Mouse (Mus musculus) spleen, adult 2 months (tissue): ENCODE measurements around the gene Rhbdl3.

Experiments used
- CTCF ChIP-seq: fragments of 200-500 bp; IDR thresholded peaks from 2 replicates; pipeline ENCODE4 v1.5.1; 2011; ENCODE audit warnings: mild to moderate bottlenecking, inconsistent platforms; ENCODE audit not compliant: insufficient read depth, insufficient read length, insufficient replicate concordance; ENCODE audit errors: extremely low read depth
- POLR2A ChIP-seq: fragments of 200-500 bp; IDR thresholded peaks from 2 replicates; pipeline ENCODE4 v1.6.1; 2011; ENCODE audit warnings: low read depth, low read length, inconsistent platforms

GRCm38 (mm10) chr11:80386790-80387189, 86.1 kb downstream of the Rhbdl3 start:
- TF ChIP-seq CTCF, result no peak
- no peak for TF ChIP-seq POLR2A
